Mouse (Mus musculus): ENCODE data around the gene C9. TPM values are rescaled to one million over a fixed set of nuclear protein-coding genes. Genes with fewer than 3 reads are reported as not detected.

The C9 gene
- polyA plus RNA-seq, 1 experiment from 2014 or later = 0.08 TPM

GRCm38 (mm10) chr15:6409031-6409430 is 36.1 kb upstream of the C9 start:
- Histone ChIP-seq H3K9me3 (replicated peaks; ENCODE audit: low read length) (no peaks in the 10 kb centered on the region), H3K9ac (ENCODE audit: low read depth, low read length) (no peak overlapping the region), H3K4me1 (replicated peaks; ENCODE audit: insufficient read depth, low read length) (no peaks in the 10 kb centered on the region; the same call in 1 of the 2 replicates), H3K4me2 (ENCODE audit: low read length) (no peak overlapping the region), H3K36me3 (ENCODE audit: insufficient read depth, low read length) (no peaks in the 10 kb centered on the region), H3K27me3 (ENCODE audit: insufficient read depth, low read length) (no peaks in the 10 kb centered on the region), H3K4me3 (replicated peaks; ENCODE audit: low read depth, low read length) (no peak overlapping the region), H3K27ac (no peak overlapping the region)
- DNase-seq (ENCODE audit: low spot score) = no peak
- TF ChIP-seq CTCF (IDR thresholded peaks at IDR 0.05; ENCODE audit: low read depth) = no peak
- 86% methylated on average over 8 of the region's 8 CpGs for WGBS
- no peak for ATAC-seq (replicated peaks; ENCODE audit: low FRiP score, low read depth)

- H3K36me3 ChIP-seq (ENCODE audit: insufficient read depth, low read length) = no peaks in the 10 kb centered on the region
- no peak for ATAC-seq (replicated peaks; ENCODE audit: low FRiP score, low read depth)
- H3K27me3 ChIP-seq (ENCODE audit: insufficient read depth, low read length) = no peaks in the 10 kb centered on the region
- H3K4me3 ChIP-seq (replicated peaks; ENCODE audit: low read depth, low read length) = no peak overlapping the region
- WGBS = 69% methylated on average over 3 of the region's 3 CpGs
- H3K9ac ChIP-seq (ENCODE audit: low read depth, low read length) = no peak overlapping the region
- no peaks in the 10 kb centered on the region for H3K9me3 ChIP-seq (replicated peaks; ENCODE audit: low read length)
- no peaks in the 10 kb centered on the region; the same call in 1 of the 2 replicates for H3K4me1 ChIP-seq (replicated peaks; ENCODE audit: insufficient read depth, low read length)
- no peak for DNase-seq (ENCODE audit: low spot score)
- H3K4me2 ChIP-seq (ENCODE audit: low read length) = no peak overlapping the region
- no peak overlapping the region for H3K27ac ChIP-seq
- TF ChIP-seq CTCF (IDR thresholded peaks at IDR 0.05; ENCODE audit: low read depth) = no peak
These were observed 35.0 kb upstream of the C9 start for GRCm38 (mm10) chr15:6410161-6410560.

- H3K27ac ChIP-seq = no peak overlapping the region
- H3K9me3 ChIP-seq (replicated peaks; ENCODE audit: low read length) = no peaks in the 10 kb centered on the region
- no peak for DNase-seq (ENCODE audit: low spot score)
- H3K36me3 ChIP-seq (ENCODE audit: insufficient read depth, low read length) = no peaks in the 10 kb centered on the region
- no peak overlapping the region for H3K4me3 ChIP-seq (replicated peaks; ENCODE audit: low read depth, low read length)
- no peak overlapping the region for H3K9ac ChIP-seq (ENCODE audit: low read depth, low read length)
- H3K4me1 ChIP-seq (replicated peaks; ENCODE audit: insufficient read depth, low read length) = no peaks in the 10 kb centered on the region; the same call in 1 of the 2 replicates
- no peaks in the 10 kb centered on the region for H3K27me3 ChIP-seq (ENCODE audit: insufficient read depth, low read length)
- no peak for TF ChIP-seq CTCF (IDR thresholded peaks at IDR 0.05; ENCODE audit: low read depth)
- H3K4me2 ChIP-seq (ENCODE audit: low read length) = no peak overlapping the region
- WGBS = 80% methylated on average over 6 of the region's 6 CpGs
- no peak for ATAC-seq (replicated peaks; ENCODE audit: low FRiP score, low read depth)
These were observed 33.8 kb upstream of the C9 start for GRCm38 (mm10) chr15:6411334-6411733.

- H3K4me1 ChIP-seq (replicated peaks; ENCODE audit: insufficient read depth, low read length) = no peaks in the 10 kb centered on the region
- no peak overlapping the region for H3K4me2 ChIP-seq (ENCODE audit: low read length)
- no peaks in the 10 kb centered on the region for H3K9me3 ChIP-seq (replicated peaks; ENCODE audit: low read length)
- H3K4me3 ChIP-seq (replicated peaks; ENCODE audit: low read depth, low read length) = no peak overlapping the region
- no peak for TF ChIP-seq CTCF (IDR thresholded peaks at IDR 0.05; ENCODE audit: low read depth)
- 84% methylated on average over 5 of the region's 5 CpGs for WGBS
- no peak overlapping the region for H3K27ac ChIP-seq
- peaks cover 10% of the 10 kb centered on the region; the same call in 1 of the 2 replicates for H3K36me3 ChIP-seq (ENCODE audit: insufficient read depth, low read length)
- no peak for DNase-seq (ENCODE audit: low spot score)
- H3K27me3 ChIP-seq (ENCODE audit: insufficient read depth, low read length) = no peaks in the 10 kb centered on the region
- ATAC-seq (replicated peaks; ENCODE audit: low FRiP score, low read depth) = no peak
- no peak overlapping the region for H3K9ac ChIP-seq (ENCODE audit: low read depth, low read length)
These were observed 29.8 kb upstream of the C9 start for GRCm38 (mm10) chr15:6415317-6415716.

GRCm38 (mm10) chr15:6431777-6432176 is 13.3 kb upstream of the C9 start:
- Histone ChIP-seq H3K27ac (no peak overlapping the region), H3K9me3 (replicated peaks; ENCODE audit: low read length) (no peaks in the 10 kb centered on the region), H3K4me3 (replicated peaks; ENCODE audit: low read depth, low read length) (no peak overlapping the region), H3K27me3 (ENCODE audit: insufficient read depth, low read length) (no peaks in the 10 kb centered on the region), H3K4me1 (replicated peaks; ENCODE audit: insufficient read depth, low read length) (no peaks in the 10 kb centered on the region), H3K4me2 (ENCODE audit: low read length) (no peak overlapping the region), H3K9ac (ENCODE audit: low read depth, low read length) (no peak overlapping the region), H3K36me3 (ENCODE audit: insufficient read depth, low read length) (peaks cover 23% of the 10 kb centered on the region)
- DNase-seq (ENCODE audit: low spot score) (no peak), ATAC-seq (replicated peaks; ENCODE audit: low FRiP score, low read depth) (no peak)
- TF ChIP-seq CTCF (IDR thresholded peaks at IDR 0.05; ENCODE audit: low read depth) = 0 out of 2 replicates have a peak, but pooled peaks have one; percentile 2
- WGBS = 79% methylated on average over 7 of the region's 7 CpGs

GRCm38 (mm10) chr15:6432411-6432810 is 12.7 kb upstream of the C9 start:
- Histone ChIP-seq H3K36me3 (ENCODE audit: insufficient read depth, low read length) (peaks cover 23% of the 10 kb centered on the region), H3K9ac (ENCODE audit: low read depth, low read length) (no peak overlapping the region), H3K4me1 (replicated peaks; ENCODE audit: insufficient read depth, low read length) (no peaks in the 10 kb centered on the region), H3K27ac (no peak overlapping the region), H3K9me3 (replicated peaks; ENCODE audit: low read length) (no peaks in the 10 kb centered on the region), H3K27me3 (ENCODE audit: insufficient read depth, low read length) (no peaks in the 10 kb centered on the region), H3K4me2 (ENCODE audit: low read length) (no peak overlapping the region), H3K4me3 (replicated peaks; ENCODE audit: low read depth, low read length) (no peak overlapping the region)
- ATAC-seq (replicated peaks; ENCODE audit: low FRiP score, low read depth) (0 out of 2 replicates have a peak, but pooled peaks have one; percentile 40), DNase-seq (ENCODE audit: low spot score) (peak; percentile 82)
- no peak for TF ChIP-seq CTCF (IDR thresholded peaks at IDR 0.05; ENCODE audit: low read depth)
- 65% methylated on average over 7 of the region's 7 CpGs for WGBS

GRCm38 (mm10) chr15:6435281-6435680 is 9.8 kb upstream of the C9 start:
- peaks cover 17% of the 10 kb centered on the region for H3K36me3 ChIP-seq (ENCODE audit: insufficient read depth, low read length)
- H3K9me3 ChIP-seq (replicated peaks; ENCODE audit: low read length) = no peaks in the 10 kb centered on the region

More at GRCm38 (mm10) chr15:6435281-6435680, 9.8 kb upstream of the C9 start:
- no peak overlapping the region for H3K27ac ChIP-seq
- H3K4me3 ChIP-seq (replicated peaks; ENCODE audit: low read depth, low read length) = no peak overlapping the region
- ATAC-seq (replicated peaks; ENCODE audit: low FRiP score, low read depth) (no peak), DNase-seq (ENCODE audit: low spot score) (no peak)
- H3K9ac ChIP-seq (ENCODE audit: low read depth, low read length) = no peak overlapping the region
- H3K4me1 ChIP-seq (replicated peaks; ENCODE audit: insufficient read depth, low read length) = no peaks in the 10 kb centered on the region
- no peak overlapping the region for H3K4me2 ChIP-seq (ENCODE audit: low read length)
- TF ChIP-seq CTCF (IDR thresholded peaks at IDR 0.05; ENCODE audit: low read depth) = no peak
- WGBS = 79% methylated on average over 7 of the region's 7 CpGs
- H3K27me3 ChIP-seq (ENCODE audit: insufficient read depth, low read length) = no peaks in the 10 kb centered on the region

All from kidney, postnatal 0 days (tissue).